Mouse (Mus musculus): ENCODE measurements at regions not wholly inside any gene's neighbourhood (a gene's known extent, or its start where the extent isn't known, plus 50 kb on each side); places are given as distances from the start of the nearest gene placed in this dataset.

DNA sequence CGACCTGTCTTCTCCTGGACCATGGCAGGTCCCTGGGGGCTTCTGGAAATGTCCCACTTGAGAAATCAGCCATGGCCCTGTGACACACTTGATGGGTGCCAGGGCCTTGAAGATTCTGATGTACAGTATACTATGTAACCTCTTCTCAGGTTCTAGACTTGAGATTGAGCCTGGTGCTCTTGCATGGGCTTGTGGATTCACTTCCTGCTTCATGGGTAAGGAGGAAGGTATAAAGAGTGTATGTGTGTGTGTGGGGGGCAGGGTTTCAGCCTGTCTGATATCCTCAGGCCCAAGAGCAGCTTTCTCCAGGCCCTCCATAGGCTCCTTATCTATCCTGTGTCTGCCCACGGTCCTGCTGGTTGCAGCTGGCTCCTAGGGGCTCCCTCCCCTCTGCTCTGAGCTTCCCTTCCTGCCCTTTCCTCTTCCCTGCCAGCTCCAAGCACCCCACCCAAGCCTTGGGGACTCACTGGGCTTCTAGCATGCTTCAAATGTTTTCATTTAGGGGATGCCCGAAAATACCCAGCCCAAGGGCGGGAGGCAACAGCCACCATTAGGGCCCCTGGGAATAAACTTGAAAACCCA is 61.9 kb upstream of the Ccnd1 start:
- TF ChIP-seq USF1 (IDR thresholded peaks at IDR 0.05; ENCODE audit: low read depth, low read length) (no peak), GABPA (IDR thresholded peaks at IDR 0.05; ENCODE audit: low read depth, low read length) (no peak), MAFK (IDR thresholded peaks at IDR 0.05; ENCODE audit: borderline replicate concordance, low read depth, low read length) (no peak), E2F4 (IDR thresholded peaks at IDR 0.05; ENCODE audit: borderline replicate concordance, low read depth, low read length) (no peak), EP300 (IDR thresholded peaks at IDR 0.05; ENCODE audit: low read depth in 1 of 2, low read length in 2 of 2) (no peak), NELFE (IDR thresholded peaks at IDR 0.05; ENCODE audit: low read depth, low read length) (no peak), POLR2A (IDR thresholded peaks at IDR 0.05; ENCODE audit: control insufficient read depth in 1 of 2, insufficient read depth in 1 of 2, low read depth in 1 of 2, low read length in 2 of 2, poor library complexity in 1 of 2) (no peak), CHD1 (IDR thresholded peaks at IDR 0.05; ENCODE audit: low read depth, low read length) (no peak), CTCF (IDR thresholded peaks at IDR 0.05 in 2 of 3, conservative IDR thresholded peaks at IDR 0.05 in 1 of 3; ENCODE audit: control insufficient read depth in 1 of 3, insufficient read depth in 1 of 3, low read depth in 2 of 3, low read length in 3 of 3, poor library complexity in 1 of 3, severe bottlenecking in 1 of 3) (no peak), HCFC1 (IDR thresholded peaks at IDR 0.05; ENCODE audit: low read depth, low read length) (no peak), MXI1 (IDR thresholded peaks at IDR 0.05; ENCODE audit: low read depth, low read length) (no peak), MEF2A (IDR thresholded peaks at IDR 0.05; ENCODE audit: extremely low read depth, insufficient replicate concordance, low read depth, low read length, poor library complexity, severe bottlenecking) (no peak), TCF12 (IDR thresholded peaks at IDR 0.05; ENCODE audit: low read depth, low read length) (no peak)
